17 mouse cellular contexts compared by ENCODE assay signal in genomic region chr7:70336126-70336525, GRCm38 (mm10). TPM values are rescaled to one million over a fixed set of nuclear protein-coding genes. Genes with fewer than 3 reads are reported as not detected.
A peak's percentile ranks its signal among the peaks of the same experiment; 100 is the strongest.
DNase-seq lines count a peak whose midpoint lies in the region; ATAC-seq lines count a peak whose summit lies in the region.
"Had no signal": no experiment of that assay in that cellular context is flagged by ENCODE, and none has a peak within 500 bp of the region (broad histone marks: within the 10 kb centered on the region; RNA-seq: fewer than 3 reads in every experiment).

No protein-coding gene starts in this region.

- no peaks in the 10 kb centered on the region for H3K9me3 ChIP-seq in hindbrain, embryonic 10.5 days
- no peaks in the 10 kb centered on the region for H3K9me3 ChIP-seq in midbrain, embryonic 13.5 days
- H3K9me3 ChIP-seq: embryonic facial prominence, embryonic 15.5 days; heart, embryonic 13.5 days; limb, embryonic 15.5 days had no signal

- peak overlapping the region; percentile 93 for H3K27ac ChIP-seq in hindbrain, embryonic 10.5 days
- peak overlapping the region; percentile 87 for H3K27ac ChIP-seq in midbrain, embryonic 13.5 days
- H3K27ac ChIP-seq: embryonic facial prominence, embryonic 15.5 days; heart, embryonic 13.5 days; limb, embryonic 15.5 days had no signal

- peak overlapping the region; percentile 58 for H3K4me3 ChIP-seq in hindbrain, embryonic 10.5 days
- peak overlapping the region; percentile 33 for H3K4me3 ChIP-seq in midbrain, embryonic 13.5 days (replicated peaks)
- H3K4me3 ChIP-seq: embryonic facial prominence, embryonic 15.5 days; heart, embryonic 13.5 days; limb, embryonic 15.5 days had no signal

- H3K4me1 ChIP-seq in hindbrain, embryonic 10.5 days (replicated peaks) = peaks cover 78% of the 10 kb centered on the region
- peaks cover 52% of the 10 kb centered on the region for H3K4me1 ChIP-seq in midbrain, embryonic 13.5 days (replicated peaks)

- H3K36me3 ChIP-seq in hindbrain, embryonic 10.5 days = peaks cover 11% of the 10 kb centered on the region; the same call in 1 of the 2 replicates
- H3K36me3 ChIP-seq in midbrain, embryonic 13.5 days = no peaks in the 10 kb centered on the region
- H3K36me3 ChIP-seq: embryonic facial prominence, embryonic 15.5 days; heart, embryonic 13.5 days; limb, embryonic 15.5 days had no signal

- H3K4me2 ChIP-seq in midbrain, embryonic 13.5 days (replicated peaks) = peak overlapping the region; percentile 60
- H3K4me2 ChIP-seq: embryonic facial prominence, embryonic 15.5 days; limb, embryonic 15.5 days had no signal

- WGBS in hindbrain, embryonic 10.5 days = 19% methylated on average over 3 of the region's 3 CpGs
- WGBS in midbrain, embryonic 13.5 days = 4% methylated on average over 3 of the region's 3 CpGs

- peaks cover 100% of the 10 kb centered on the region for H3K27me3 ChIP-seq in hindbrain, embryonic 10.5 days (ENCODE audit: insufficient read depth, poor library complexity, severe bottlenecking)
- peaks cover 97% of the 10 kb centered on the region for H3K27me3 ChIP-seq in midbrain, embryonic 13.5 days

- H3K9ac ChIP-seq in midbrain, embryonic 13.5 days (replicated peaks) = peak overlapping the region; percentile 60
- H3K9ac ChIP-seq: embryonic facial prominence, embryonic 15.5 days; heart, embryonic 13.5 days; limb, embryonic 15.5 days had no signal

- no peak for ATAC-seq in midbrain, embryonic 13.5 days

- intact Hi-C loops in heart, postnatal 36 days (cut with DNase I) = loop anchor here (5.0 to 10.0 kb wide), 2 partner anchors 161 to 219 kb away; no protein-coding TSS in a partner anchor

- peak; percentile 41 for DNase-seq in heart, adult 11 months
- no peak for DNase-seq in heart, postnatal 36 days
- DNase-seq in Muller cell, postnatal 12 days (ENCODE audit: inconsistent ontology term) = peak; percentile 29
- DNase-seq in hindbrain, embryonic 10.5 days (ENCODE audit: low spot score) = no peak
- DNase-seq in lung, postnatal 14 days = no peak
- DNase-seq in urinary bladder, postnatal 36 days (ENCODE audit: low spot score in 2 of 2) = no peak
- DNase-seq: adrenal gland, postnatal 10 days; B cell, adult 2 months; cerebellum, postnatal 25 days; lung, adult 2 months; right cerebral cortex, postnatal 4 days; thymus, postnatal 4 days had no signal

RNA-seq across cellular contexts. Expression of gene Nr2f2, which starts 30.4 kb away (rescaled TPM):
- total RNA-seq in heart, postnatal 36 days (2021) = 10 to 100 TPM; 18.9 to 23.9 TPM
- 83.4 and 86.4 TPM in 2 replicates for polyA plus RNA-seq in hindbrain, embryonic 10.5 days (2016; fragmentation: Nextera tagmentation; extraction: Ambion mirVana)
- 132 and 143 TPM in 2 replicates for polyA plus RNA-seq in midbrain, embryonic 13.5 days (2015; fragmentation: Nextera tagmentation; extraction: Ambion mirVana)
- total RNA-seq: megakaryocyte, adult 5-6 weeks had no signal

Comparison
In these comparisons a context has a peak if more than half of its experiments do, and no peak if none do; other contexts are left out.
1. DNase-seq: peak in heart, adult 11 months (single experiment) and Muller cell, postnatal 12 days (single experiment); none in heart, postnatal 36 days (0 of 2), hindbrain, embryonic 10.5 days (single experiment), lung, postnatal 14 days (single experiment) and urinary bladder, postnatal 36 days (0 of 2).